8 mouse cellular contexts compared by ENCODE assay signal in the genomic region with DNA sequence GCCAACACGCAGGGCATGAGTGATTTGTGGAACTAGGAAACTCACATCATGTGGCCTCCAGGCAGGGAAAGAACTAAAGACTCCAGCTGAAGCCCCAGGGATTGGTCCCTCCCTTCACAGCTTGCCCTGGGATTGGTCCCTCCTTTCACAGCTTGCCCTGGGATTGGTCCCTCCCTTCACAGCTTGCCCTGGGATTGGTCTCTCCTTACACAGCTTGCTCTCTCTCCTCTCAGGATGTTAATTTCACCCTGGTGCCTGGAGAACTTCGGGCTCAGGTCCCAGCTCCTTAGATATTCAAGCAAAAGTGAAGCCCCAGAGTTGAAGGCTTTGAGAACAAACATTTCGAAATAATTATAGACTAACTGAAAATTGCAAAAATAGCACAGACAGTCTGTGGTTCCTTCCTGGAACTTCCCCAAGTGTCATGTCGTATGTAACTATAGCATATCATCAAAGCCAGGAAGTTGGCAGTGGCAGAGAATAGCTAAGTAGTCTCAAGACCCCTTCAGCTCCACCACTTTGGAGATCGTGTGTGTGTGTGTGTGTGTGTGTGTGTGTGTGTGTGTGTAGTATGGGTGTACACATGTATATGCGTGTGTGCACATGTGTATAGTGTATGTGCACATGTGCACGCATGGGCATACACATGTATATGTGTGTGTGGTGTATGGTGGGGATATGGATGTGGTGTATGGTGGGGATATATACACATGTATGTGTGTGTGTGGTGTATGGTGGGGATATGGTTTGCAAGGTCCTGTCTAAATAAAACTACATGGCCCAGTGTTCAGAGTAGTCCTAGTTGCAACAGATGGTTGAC. TPM values are rescaled to one million over a fixed set of nuclear protein-coding genes. Genes with fewer than 3 reads are reported as not detected.
DNase-seq lines count a peak whose midpoint lies in the region; ATAC-seq and TF ChIP-seq lines count a peak whose summit lies in the region.

No protein-coding gene starts in this region.

- no peak overlapping the region for H3K27ac ChIP-seq in hindbrain, postnatal 0 days
- H3K27ac ChIP-seq in hindbrain, embryonic 14.5 days: no peak overlapping the region
- H3K27ac ChIP-seq in bone marrow macrophage, adult 2 months (ENCODE audit: insufficient read depth, low read depth, low read length): peak overlapping the region; percentile 53

- no peaks in the 10 kb centered on the region for H3K27me3 ChIP-seq in hindbrain, postnatal 0 days (ENCODE audit: insufficient read depth, low read length)
- H3K27me3 ChIP-seq in hindbrain, embryonic 14.5 days (ENCODE audit: control insufficient read depth, insufficient read depth, low read length): no peaks in the 10 kb centered on the region

- ATAC-seq in hindbrain, postnatal 0 days: peak; percentile 78
- ATAC-seq in hindbrain, embryonic 14.5 days (ENCODE audit: low FRiP score): no peak

- no peaks in the 10 kb centered on the region for H3K4me1 ChIP-seq in hindbrain, postnatal 0 days (ENCODE audit: insufficient read depth, low read length)
- no peaks in the 10 kb centered on the region for H3K4me1 ChIP-seq in hindbrain, embryonic 14.5 days (replicated peaks; ENCODE audit: control insufficient read depth, insufficient read depth, low read length)
- H3K4me1 ChIP-seq in bone marrow macrophage, adult 2 months (ENCODE audit: control insufficient read depth, insufficient read depth, low read length): peaks cover 13% of the 10 kb centered on the region

- TF ChIP-seq CTCF in hindbrain, postnatal 0 days (IDR thresholded peaks at IDR 0.05; ENCODE audit: low read depth): no peak
- TF ChIP-seq CTCF in bone marrow macrophage, adult 2 months (IDR thresholded peaks at IDR 0.05; ENCODE audit: low read depth, low read length): no peak

- peak; percentile 45 for DNase-seq in hindbrain, postnatal 0 days (ENCODE audit: low spot score)
- no peak for DNase-seq in hindbrain, embryonic 14.5 days (ENCODE audit: low spot score)
- peak; percentile 30 to 52 for DNase-seq in heart, postnatal 10 days
- DNase-seq in left cerebral cortex, postnatal 36 days (ENCODE audit: low spot score in 2 of 2): peak; percentile 8 to 40
- peak; percentile 50 for DNase-seq in mesoderm, embryonic 11.5 days (ENCODE audit: low read depth, low spot score)
- DNase-seq in thymus, postnatal 25 days: no peak
- no peak for DNase-seq in cerebellum, adult 9-11 months

- H3K9ac ChIP-seq in hindbrain, postnatal 0 days (replicated peaks; ENCODE audit: low read length): no peak overlapping the region
- no peak overlapping the region for H3K9ac ChIP-seq in hindbrain, embryonic 14.5 days

- intact Hi-C loops in heart, postnatal 10 days (cut with DNase I): no loop called here
- intact Hi-C loops in left cerebral cortex, postnatal 36 days (cut with DNase I): no loop called here

- TF ChIP-seq POLR2A in bone marrow macrophage, adult 2 months (IDR thresholded peaks at IDR 0.05; ENCODE audit: borderline replicate concordance, low read depth, low read length): no peak

- H3K36me3 ChIP-seq in hindbrain, postnatal 0 days (ENCODE audit: insufficient read depth, low read length): no peaks in the 10 kb centered on the region
- H3K36me3 ChIP-seq in hindbrain, embryonic 14.5 days (replicated peaks; ENCODE audit: control insufficient read depth, insufficient read depth): no peaks in the 10 kb centered on the region

- 59% methylated on average over 7 of the region's 7 CpGs for WGBS in hindbrain, postnatal 0 days
- 67% methylated on average over 7 of the region's 7 CpGs for WGBS in hindbrain, embryonic 14.5 days

- H3K4me2 ChIP-seq in hindbrain, postnatal 0 days (ENCODE audit: low read depth, low read length): no peak overlapping the region
- H3K4me2 ChIP-seq in hindbrain, embryonic 14.5 days (replicated peaks): no peak overlapping the region

- H3K9me3 ChIP-seq in hindbrain, postnatal 0 days (ENCODE audit: low read length): no peaks in the 10 kb centered on the region
- no peaks in the 10 kb centered on the region for H3K9me3 ChIP-seq in hindbrain, embryonic 14.5 days (ENCODE audit: control insufficient read depth, low read length)

- no peak overlapping the region for H3K4me3 ChIP-seq in hindbrain, postnatal 0 days (ENCODE audit: low read length)
- H3K4me3 ChIP-seq in hindbrain, embryonic 14.5 days (replicated peaks; ENCODE audit: low read length): no peak overlapping the region
- H3K4me3 ChIP-seq in bone marrow macrophage, adult 2 months (ENCODE audit: insufficient read depth, low read length): no peak overlapping the region

RNA-seq across cellular contexts. Expression of gene Drc7, which starts 17.6 kb away (rescaled TPM):
- total RNA-seq in hindbrain, postnatal 0 days (2014; rRNA removed): 2.9 and 3.6 TPM in 2 replicates
- polyA plus RNA-seq in hindbrain, postnatal 0 days (2015; fragmentation: Nextera tagmentation; extraction: Ambion mirVana): 3.0 and 3.3 TPM in 2 replicates
- polyA plus RNA-seq in hindbrain, embryonic 14.5 days (2014; fragmentation: Nextera tagmentation; extraction: Ambion mirVana): 1.8 and 2.3 TPM in 2 replicates
- polyA plus RNA-seq in bone marrow macrophage, adult 2 months (2012; ENCODE audit: insufficient read depth, insufficient read length, missing spikeins): not detected in 2 replicates
- not detected for total RNA-seq in heart, postnatal 10 days (2021)
- total RNA-seq in left cerebral cortex, postnatal 36 days (2021): under 1 TPM; 0.68 to 0.99 TPM

RNA-seq across cellular contexts. Expression of gene Adgrg3, which starts 19.8 kb away (rescaled TPM):
- total RNA-seq in hindbrain, postnatal 0 days (2014; rRNA removed): 1.3 TPM in 2 replicates
- polyA plus RNA-seq in hindbrain, postnatal 0 days (2015; fragmentation: Nextera tagmentation; extraction: Ambion mirVana): 0.52 and 0.54 TPM in 2 replicates
- polyA plus RNA-seq in hindbrain, embryonic 14.5 days (2014; fragmentation: Nextera tagmentation; extraction: Ambion mirVana): 1.1 and 1.2 TPM in 2 replicates
- polyA plus RNA-seq in bone marrow macrophage, adult 2 months (2012; ENCODE audit: insufficient read depth, insufficient read length, missing spikeins): 0.23 TPM in 1 of 2 replicates, not detected in the other
- total RNA-seq in heart, postnatal 10 days (2021): 1 to 10 TPM; 2.0 to 3.4 TPM
- under 1 TPM in 1 of 2 experiments, not detected in 1; 0.29 TPM for total RNA-seq in left cerebral cortex, postnatal 36 days (2021)

RNA-seq across cellular contexts. Expression of gene Katnb1, which starts 43.7 kb away (rescaled TPM):
- 59.6 and 63.3 TPM in 2 replicates for total RNA-seq in hindbrain, postnatal 0 days (2014; rRNA removed)
- polyA plus RNA-seq in hindbrain, postnatal 0 days (2015; fragmentation: Nextera tagmentation; extraction: Ambion mirVana): 45.3 and 48.4 TPM in 2 replicates
- 36.6 and 39.2 TPM in 2 replicates for polyA plus RNA-seq in hindbrain, embryonic 14.5 days (2014; fragmentation: Nextera tagmentation; extraction: Ambion mirVana)
- 7.7 and 11.2 TPM in 2 replicates for polyA plus RNA-seq in bone marrow macrophage, adult 2 months (2012; ENCODE audit: insufficient read depth, insufficient read length, missing spikeins)
- total RNA-seq in heart, postnatal 10 days (2021): 1 to 10 TPM; 9.3 TPM
- 10 to 100 TPM; 42.0 to 46.7 TPM for total RNA-seq in left cerebral cortex, postnatal 36 days (2021)

Comparison
In these comparisons a context has a peak if more than half of its experiments do, and no peak if none do; other contexts are left out.
1. DNase-seq: peak in hindbrain, postnatal 0 days (single experiment), heart, postnatal 10 days (2 of 2), left cerebral cortex, postnatal 36 days (2 of 2) and mesoderm, embryonic 11.5 days (single experiment); none in hindbrain, embryonic 14.5 days (single experiment), thymus, postnatal 25 days (single experiment) and cerebellum, adult 9-11 months (single experiment).